Mouse (Mus musculus): ENCODE measurements at regions not wholly inside any gene's neighbourhood (a gene's known extent, or its start where the extent isn't known, plus 50 kb on each side); places are given as distances from the start of the nearest gene placed in this dataset.

- TF ChIP-seq CTCF (IDR thresholded peaks at IDR 0.05; ENCODE audit: borderline replicate concordance, insufficient read depth, low read depth, low read length) (no peak), POLR2A (IDR thresholded peaks at IDR 0.05; ENCODE audit: borderline replicate concordance, insufficient read depth, low read length) (no peak)
These were observed 109.0 kb upstream of the Egln3 start for GRCm38 (mm10) chr12:54312522-54313210.

Data from cerebellum, adult 2 months (tissue).